ENCODE assay signal across 24 mouse cellular contexts in genomic region chr6:13909762-13910537, GRCm38 (mm10). TPM values are rescaled to one million over a fixed set of nuclear protein-coding genes. Genes with fewer than 3 reads are reported as not detected.
DNase-seq lines count a peak whose midpoint lies in the region; ATAC-seq lines count a peak whose summit lies in the region.
"Had no signal": no experiment of that assay in that cellular context is flagged by ENCODE, and none has a peak within 500 bp of the region (broad histone marks: within the 10 kb centered on the region; RNA-seq: fewer than 3 reads in every experiment).

No protein-coding gene starts in this region.

- no peaks in the 10 kb centered on the region for H3K27me3 ChIP-seq in lung, embryonic 15.5 days
- H3K27me3 ChIP-seq: embryonic facial prominence, embryonic 12.5 days; forebrain, embryonic 12.5 days; heart, embryonic 13.5 days; liver, embryonic 15.5 days; midbrain, embryonic 12.5 days had no signal

- ATAC-seq in lung, embryonic 15.5 days (ENCODE audit: borderline replicate concordance, extremely low read depth, low FRiP score, low TSS enrichment) = peak; percentile 83; the same call in 1 of the 2 replicates

- no peak overlapping the region for H3K4me2 ChIP-seq in lung, embryonic 15.5 days
- H3K4me2 ChIP-seq: embryonic facial prominence, embryonic 12.5 days; forebrain, embryonic 12.5 days; heart, embryonic 13.5 days; hindbrain, embryonic 14.5 days; liver, embryonic 15.5 days; midbrain, embryonic 12.5 days had no signal

- 63% methylated on average over 10 of the region's 10 CpGs for WGBS in lung, embryonic 15.5 days

- no peak overlapping the region for H3K9ac ChIP-seq in lung, embryonic 15.5 days
- H3K9ac ChIP-seq: embryonic facial prominence, embryonic 12.5 days; forebrain, embryonic 12.5 days; heart, embryonic 13.5 days; hindbrain, embryonic 14.5 days; liver, embryonic 15.5 days; midbrain, embryonic 12.5 days had no signal

- intact Hi-C loops in heart, postnatal 36 days (cut with DNase I) = no loop called here

- H3K4me3 ChIP-seq in brown adipose tissue, adult 24 weeks (ENCODE audit: insufficient read depth, low read depth, low read length) = peak overlapping the region; percentile 14
- H3K4me3 ChIP-seq in lung, embryonic 15.5 days = no peak overlapping the region
- H3K4me3 ChIP-seq: embryonic facial prominence, embryonic 12.5 days; forebrain, embryonic 12.5 days; heart, adult 2 months; heart, embryonic 13.5 days; left cerebral cortex, adult 2 months; liver, embryonic 15.5 days; midbrain, embryonic 12.5 days had no signal

- DNase-seq in NIH3T3 (ENCODE audit: low read depth) = peak; percentile 9
- DNase-seq in lung, postnatal 36 days = peak; percentile 82
- no peak for DNase-seq in frontal cortex, adult 2 months (ENCODE audit: extremely low spot score in 1 of 2, low spot score in 1 of 2)
- no peak for DNase-seq in layer of hippocampus, adult 8-10 months (ENCODE audit: low spot score in 2 of 2)
- DNase-seq in heart, postnatal 36 days = no peak
- DNase-seq: B cell, adult 2 months; cerebellum, adult 18-20 months; cerebellum, postnatal 25 days; gastrocnemius, postnatal 25 days; heart, adult 2 months; heart, postnatal 14 days; kidney, adult 2 months; right cerebral cortex, postnatal 25 days; thymus, postnatal 14 days had no signal

- no peaks in the 10 kb centered on the region for H3K4me1 ChIP-seq in brown adipose tissue, adult 24 weeks (ENCODE audit: control insufficient read depth, insufficient read depth, insufficient read length, low read length)
- H3K4me1 ChIP-seq in lung, embryonic 15.5 days = no peaks in the 10 kb centered on the region
- H3K4me1 ChIP-seq: embryonic facial prominence, embryonic 12.5 days; forebrain, embryonic 12.5 days; heart, embryonic 13.5 days; liver, embryonic 15.5 days; midbrain, embryonic 12.5 days had no signal

- H3K27ac ChIP-seq in brown adipose tissue, adult 24 weeks (replicated peaks; ENCODE audit: low read depth, low read length) = 0 out of 2 replicates have a peak overlapping the region, but pooled peaks have one; percentile 58
- H3K27ac ChIP-seq in lung, embryonic 15.5 days = peak overlapping the region; percentile 16; the same call in 1 of the 2 replicates
- H3K27ac ChIP-seq: embryonic facial prominence, embryonic 12.5 days; forebrain, embryonic 12.5 days; heart, adult 2 months; heart, embryonic 13.5 days; hindbrain, embryonic 14.5 days; kidney, postnatal 0 days; left cerebral cortex, adult 2 months; liver, embryonic 15.5 days; midbrain, embryonic 12.5 days had no signal

- H3K9me3 ChIP-seq in lung, embryonic 15.5 days = no peaks in the 10 kb centered on the region
- H3K9me3 ChIP-seq: embryonic facial prominence, embryonic 12.5 days; forebrain, embryonic 12.5 days; heart, embryonic 13.5 days; liver, embryonic 15.5 days; midbrain, embryonic 12.5 days had no signal

- H3K36me3 ChIP-seq in lung, embryonic 15.5 days = no peaks in the 10 kb centered on the region
- H3K36me3 ChIP-seq: embryonic facial prominence, embryonic 12.5 days; forebrain, embryonic 12.5 days; heart, embryonic 13.5 days; liver, embryonic 15.5 days; midbrain, embryonic 12.5 days had no signal

RNA-seq across cellular contexts. Expression of gene 2610001J05Rik, which starts 38.6 kb away (rescaled TPM):
- polyA plus RNA-seq in brown adipose tissue, adult 24 weeks (2012; ENCODE audit: insufficient read depth, insufficient read length, missing spikeins) = 56.6 and 73.6 TPM in 2 replicates
- 130 and 135 TPM in 2 replicates for polyA plus RNA-seq in lung, embryonic 15.5 days (2015; fragmentation: Nextera tagmentation; extraction: Ambion mirVana)
- polyA plus RNA-seq in frontal cortex, adult 2 months (2012; rRNA removed) = 75.3 and 85.0 TPM in 2 replicates
- 10 to 100 TPM; 40.4 to 45.2 (median 42.0) TPM for total RNA-seq in layer of hippocampus, adult 8-10 months (2022)
- total RNA-seq in heart, postnatal 36 days (2021) = 10 to 100 TPM; 42.4 TPM

Comparison
In these comparisons a context has a peak if more than half of its experiments do, and no peak if none do; other contexts are left out.
1. DNase-seq: peak in NIH3T3 (single experiment) and lung, postnatal 36 days (single experiment); none in frontal cortex, adult 2 months (0 of 2), layer of hippocampus, adult 8-10 months (0 of 2) and heart, postnatal 36 days (0 of 2).